ENCODE assay signal across 18 mouse cellular contexts in the genomic region with DNA sequence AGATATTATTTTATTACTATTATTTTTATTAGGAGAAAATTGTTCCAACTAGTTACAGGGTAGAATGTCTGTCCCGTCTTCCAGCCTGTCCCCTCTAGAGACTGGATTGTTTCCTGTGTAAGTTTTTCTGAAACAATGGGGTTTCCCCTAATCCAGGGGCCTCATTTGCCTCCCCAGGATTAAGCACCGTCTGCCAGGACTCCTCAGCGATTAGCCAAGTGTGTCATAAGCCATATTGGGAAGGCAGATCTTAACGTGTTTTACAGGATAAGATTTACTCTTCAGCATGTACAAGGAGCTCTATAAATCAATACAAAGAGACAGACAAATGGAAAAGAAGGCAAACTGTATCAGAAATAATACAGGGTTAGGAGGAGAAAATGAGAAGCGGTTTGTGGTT.
"Had no signal": no experiment of that assay in that cellular context is flagged by ENCODE, and none has a peak within 500 bp of the region (broad histone marks: within the 10 kb centered on the region; RNA-seq: fewer than 3 reads in every experiment).

No protein-coding gene starts in this region.

- H3K36me3 ChIP-seq: lung, embryonic 15.5 days; midbrain, embryonic 13.5 days; midbrain, embryonic 15.5 days; neural tube, embryonic 12.5 days; stomach, embryonic 15.5 days had no signal

- H3K4me2 ChIP-seq: lung, embryonic 15.5 days; midbrain, embryonic 11.5 days; neural tube, embryonic 12.5 days had no signal

- ATAC-seq: liver, postnatal 0 days; lung, postnatal 0 days had no signal

- DNase-seq: liver, postnatal 0 days; lung, adult 2 months; lung, postnatal 14 days; lung, postnatal 36 days; right cerebral cortex, postnatal 14 days; thymus, adult 2 months; thymus, postnatal 25 days; thymus, postnatal 4 days had no signal

- H3K27me3 ChIP-seq: lung, embryonic 15.5 days; megakaryocyte, embryonic 14.5 days; midbrain, embryonic 15.5 days; neural tube, embryonic 12.5 days; stomach, embryonic 15.5 days had no signal

- H3K9ac ChIP-seq: liver, postnatal 0 days; lung, embryonic 15.5 days; midbrain, embryonic 13.5 days; midbrain, embryonic 15.5 days; neural tube, embryonic 12.5 days; stomach, embryonic 15.5 days had no signal

- H3K9me3 ChIP-seq: lung, embryonic 15.5 days; midbrain, embryonic 13.5 days; midbrain, embryonic 15.5 days; neural tube, embryonic 12.5 days; stomach, embryonic 15.5 days had no signal

- H3K4me3 ChIP-seq: lung, embryonic 15.5 days; megakaryocyte, embryonic 14.5 days; midbrain, embryonic 13.5 days; midbrain, embryonic 15.5 days; neural tube, embryonic 12.5 days; stomach, embryonic 15.5 days had no signal

- H3K27ac ChIP-seq: lung, embryonic 15.5 days; macrophage; midbrain, embryonic 13.5 days; neural tube, embryonic 12.5 days; stomach, embryonic 15.5 days; stomach, postnatal 0 days had no signal

- H3K4me1 ChIP-seq: megakaryocyte, embryonic 14.5 days; stomach, embryonic 15.5 days had no signal
